Mouse (Mus musculus) layer of hippocampus, postnatal 14 days (tissue): Measurements from ENCODE around the gene Taar7b. TPM values are rescaled to one million over a fixed set of nuclear protein-coding genes. Genes with fewer than 3 reads are reported as not detected.

ENCODE experiments used
- total RNA-seq, 2 experiments: library from RNA; stranded (reverse); gene quantifications; 2 replicates each; pipeline ENCODE4 v1.2.3; 2021

Taar7b gene
- total RNA-seq, 2 experiments from 2014 or later, result not detected

Other genes with a start within 250 kb of the Taar7b start
- gene Rps12, start 212.7 kb upstream of the Taar7b start, total RNA-seq, result 100 to 1,000 TPM; 214 to 218 TPM
- gene Slc18b1, start 203.0 kb upstream of the Taar7b start, total RNA-seq, result 10 to 100 TPM; 24.7 to 30.8 TPM
- under 1 TPM in 1 of 2 experiments, not detected in 1; 0.21 TPM for gene Vnn3, start 148.5 kb upstream of the Taar7b start, total RNA-seq
- under 1 TPM; 0.14 to 0.25 TPM for gene Vnn1, start 105.3 kb upstream of the Taar7b start, total RNA-seq
- not detected for gene Taar1, start 79.6 kb upstream of the Taar7b start, total RNA-seq
- not detected for gene Taar2, start 61.4 kb upstream of the Taar7b start, total RNA-seq
- gene Taar3, start 50.4 kb upstream of the Taar7b start, total RNA-seq, result not detected
- gene Taar4, start 39.4 kb upstream of the Taar7b start, total RNA-seq, result not detected
- gene Taar5, start 29.2 kb upstream of the Taar7b start, total RNA-seq, result not detected
- not detected for gene Taar6, start 14.3 kb upstream of the Taar7b start, total RNA-seq
- not detected for gene Taar7a, start 6.5 kb upstream of the Taar7b start, total RNA-seq
- not detected for gene Taar7d, start 27.3 kb downstream of the Taar7b start, total RNA-seq
- not detected for gene Taar7e, start 37.7 kb downstream of the Taar7b start, total RNA-seq
- not detected for gene Taar7f, start 49.6 kb downstream of the Taar7b start, total RNA-seq
- not detected for gene Taar8a, start 76.6 kb downstream of the Taar7b start, total RNA-seq
- gene Taar8b, start 92.4 kb downstream of the Taar7b start, total RNA-seq, result not detected
- not detected for gene Taar8c, start 102.0 kb downstream of the Taar7b start, total RNA-seq
- not detected for gene Taar9, start 109.6 kb downstream of the Taar7b start, total RNA-seq
- 100 to 1,000 TPM; 122 to 129 TPM for gene Stx7, start 149.4 kb downstream of the Taar7b start, total RNA-seq
- gene Moxd1, start 223.6 kb downstream of the Taar7b start, total RNA-seq, result 1 to 10 TPM; 5.4 to 5.8 TPM